Mouse (Mus musculus): ENCODE measurements at regions not wholly inside any gene's neighbourhood (a gene's known extent, or its start where the extent isn't known, plus 50 kb on each side); places are given as distances from the start of the nearest gene placed in this dataset.

- H3K27me3 ChIP-seq (ENCODE audit: control insufficient read depth, insufficient read depth, low read length), result no peaks in the 10 kb centered on the region
- H3K4me2 ChIP-seq (ENCODE audit: low read length), result no peak overlapping the region
- WGBS, result 12% methylated on average over 14 of the region's 14 CpGs
- H3K4me1 ChIP-seq (ENCODE audit: control insufficient read depth in 2 of 2, insufficient read depth in 2 of 2, low read length in 2 of 2), result no peaks in the 10 kb centered on the region
- H3K36me3 ChIP-seq (ENCODE audit: control insufficient read depth, insufficient read depth, low read length), result no peaks in the 10 kb centered on the region
- no peak for ATAC-seq (ENCODE audit: insufficient number of reproducible peaks, insufficient read depth, low FRiP score, low read depth)
- no peak overlapping the region for H3K4me3 ChIP-seq (ENCODE audit: control insufficient read depth in 1 of 2, insufficient read depth in 1 of 2, low read depth in 1 of 2, low read length in 2 of 2)
- no peak overlapping the region for H3K27ac ChIP-seq (replicated peaks in 1 of 2; ENCODE audit: control insufficient read depth in 1 of 2, insufficient read depth in 1 of 2, low read depth in 2 of 2, low read length in 2 of 2)
- no peaks in the 10 kb centered on the region for H3K9me3 ChIP-seq (ENCODE audit: control insufficient read depth, low read length)
- no peak overlapping the region for H3K9ac ChIP-seq (ENCODE audit: low read length)
Measured at GRCm38 (mm10) chr5:116822141-116822540, 230.5 kb upstream of the Srrm4 start.

- Histone ChIP-seq H3K9me3 (ENCODE audit: control insufficient read depth, low read length) (no peaks in the 10 kb centered on the region), H3K4me2 (ENCODE audit: low read length) (no peak overlapping the region), H3K27ac (replicated peaks in 1 of 2; ENCODE audit: control insufficient read depth in 1 of 2, insufficient read depth in 1 of 2, low read depth in 2 of 2, low read length in 2 of 2) (no peak overlapping the region), H3K4me3 (ENCODE audit: control insufficient read depth in 1 of 2, insufficient read depth in 1 of 2, low read depth in 1 of 2, low read length in 2 of 2) (no peak overlapping the region), H3K27me3 (ENCODE audit: control insufficient read depth, insufficient read depth, low read length) (no peaks in the 10 kb centered on the region), H3K9ac (ENCODE audit: low read length) (no peak overlapping the region), H3K36me3 (ENCODE audit: control insufficient read depth, insufficient read depth, low read length) (no peaks in the 10 kb centered on the region), H3K4me1 (ENCODE audit: control insufficient read depth in 2 of 2, insufficient read depth in 2 of 2, low read length in 2 of 2) (no peaks in the 10 kb centered on the region)
- no peak for ATAC-seq (ENCODE audit: insufficient number of reproducible peaks, insufficient read depth, low FRiP score, low read depth)
- 44% methylated on average over 2 of the region's 2 CpGs for whole genome bisulfite sequencing
Measured at GRCm38 (mm10) chr5:116809799-116810198, 218.2 kb upstream of the Srrm4 start.

GRCm38 (mm10) chr5:116809001-116809759, 217.6 kb upstream of the Srrm4 start:
- Histone ChIP-seq H3K4me2 (ENCODE audit: low read length) (no peak overlapping the region), H3K9ac (ENCODE audit: low read length) (no peak overlapping the region), H3K27me3 (ENCODE audit: control insufficient read depth, insufficient read depth, low read length) (no peaks in the 10 kb centered on the region), H3K27ac (replicated peaks in 1 of 2; ENCODE audit: control insufficient read depth in 1 of 2, insufficient read depth in 1 of 2, low read depth in 2 of 2, low read length in 2 of 2) (no peak overlapping the region), H3K4me1 (ENCODE audit: control insufficient read depth in 2 of 2, insufficient read depth in 2 of 2, low read length in 2 of 2) (no peaks in the 10 kb centered on the region), H3K9me3 (ENCODE audit: control insufficient read depth, low read length) (no peaks in the 10 kb centered on the region), H3K36me3 (ENCODE audit: control insufficient read depth, insufficient read depth, low read length) (no peaks in the 10 kb centered on the region), H3K4me3 (ENCODE audit: control insufficient read depth in 1 of 2, insufficient read depth in 1 of 2, low read depth in 1 of 2, low read length in 2 of 2) (no peak overlapping the region)
- ATAC-seq (ENCODE audit: insufficient number of reproducible peaks, insufficient read depth, low FRiP score, low read depth), result no peak
- WGBS, result 65% methylated on average over 17 of the region's 17 CpGs

- 0 out of 2 replicates have a peak, but pooled peaks cover 6% of the 10 kb centered on the region for H3K9me3 ChIP-seq (ENCODE audit: control insufficient read depth, low read length)
- WGBS, result 48% methylated on average over 2 of the region's 2 CpGs
- H3K9ac ChIP-seq (ENCODE audit: low read length), result no peak overlapping the region
- H3K4me2 ChIP-seq (ENCODE audit: low read length), result no peak overlapping the region
- no peaks in the 10 kb centered on the region for H3K36me3 ChIP-seq (ENCODE audit: control insufficient read depth, insufficient read depth, low read length)
- H3K27me3 ChIP-seq (ENCODE audit: control insufficient read depth, insufficient read depth, low read length), result no peaks in the 10 kb centered on the region
- H3K4me3 ChIP-seq (ENCODE audit: control insufficient read depth in 1 of 2, insufficient read depth in 1 of 2, low read depth in 1 of 2, low read length in 2 of 2), result no peak overlapping the region
- no peaks in the 10 kb centered on the region for H3K4me1 ChIP-seq (ENCODE audit: control insufficient read depth in 2 of 2, insufficient read depth in 2 of 2, low read length in 2 of 2)
- no peak for ATAC-seq (ENCODE audit: insufficient number of reproducible peaks, insufficient read depth, low FRiP score, low read depth)
- no peak overlapping the region for H3K27ac ChIP-seq (replicated peaks in 1 of 2; ENCODE audit: control insufficient read depth in 1 of 2, insufficient read depth in 1 of 2, low read depth in 2 of 2, low read length in 2 of 2)
Measured at GRCm38 (mm10) chr5:116797460-116797859, 205.8 kb upstream of the Srrm4 start.

- Histone ChIP-seq H3K27me3 (ENCODE audit: control insufficient read depth, insufficient read depth, low read length) (no peaks in the 10 kb centered on the region), H3K9me3 (ENCODE audit: control insufficient read depth, low read length) (0 out of 2 replicates have a peak, but pooled peaks cover 6% of the 10 kb centered on the region), H3K4me3 (ENCODE audit: control insufficient read depth in 1 of 2, insufficient read depth in 1 of 2, low read depth in 1 of 2, low read length in 2 of 2) (no peak overlapping the region), H3K4me1 (ENCODE audit: control insufficient read depth in 2 of 2, insufficient read depth in 2 of 2, low read length in 2 of 2) (no peaks in the 10 kb centered on the region), H3K36me3 (ENCODE audit: control insufficient read depth, insufficient read depth, low read length) (no peaks in the 10 kb centered on the region), H3K4me2 (ENCODE audit: low read length) (no peak overlapping the region), H3K27ac (replicated peaks in 1 of 2; ENCODE audit: control insufficient read depth in 1 of 2, insufficient read depth in 1 of 2, low read depth in 2 of 2, low read length in 2 of 2) (no peak overlapping the region), H3K9ac (ENCODE audit: low read length) (no peak overlapping the region)
- 21% methylated on average over 5 of the region's 5 CpGs for WGBS
- ATAC-seq (ENCODE audit: insufficient number of reproducible peaks, insufficient read depth, low FRiP score, low read depth), result no peak
Measured at GRCm38 (mm10) chr5:116795169-116795568, 203.6 kb upstream of the Srrm4 start.

GRCm38 (mm10) chr5:116790419-116790818, 198.8 kb upstream of the Srrm4 start:
- 50% methylated on average over 8 of the region's 8 CpGs for WGBS
- 0 out of 2 replicates have a peak, but pooled peaks cover 6% of the 10 kb centered on the region for H3K9me3 ChIP-seq (ENCODE audit: control insufficient read depth, low read length)
- H3K4me2 ChIP-seq (ENCODE audit: low read length), result no peak overlapping the region
- no peaks in the 10 kb centered on the region for H3K27me3 ChIP-seq (ENCODE audit: control insufficient read depth, insufficient read depth, low read length)
- H3K36me3 ChIP-seq (ENCODE audit: control insufficient read depth, insufficient read depth, low read length), result no peaks in the 10 kb centered on the region
- no peak overlapping the region for H3K4me3 ChIP-seq (ENCODE audit: control insufficient read depth in 1 of 2, insufficient read depth in 1 of 2, low read depth in 1 of 2, low read length in 2 of 2)
- no peak for ATAC-seq (ENCODE audit: insufficient number of reproducible peaks, insufficient read depth, low FRiP score, low read depth)
- no peak overlapping the region for H3K9ac ChIP-seq (ENCODE audit: low read length)
- H3K27ac ChIP-seq (replicated peaks in 1 of 2; ENCODE audit: control insufficient read depth in 1 of 2, insufficient read depth in 1 of 2, low read depth in 2 of 2, low read length in 2 of 2), result no peak overlapping the region
- H3K4me1 ChIP-seq (ENCODE audit: control insufficient read depth in 2 of 2, insufficient read depth in 2 of 2, low read length in 2 of 2), result no peaks in the 10 kb centered on the region

GRCm38 (mm10) chr5:116789859-116790258, 198.2 kb upstream of the Srrm4 start:
- Histone ChIP-seq H3K36me3 (ENCODE audit: control insufficient read depth, insufficient read depth, low read length) (no peaks in the 10 kb centered on the region), H3K4me3 (ENCODE audit: control insufficient read depth in 1 of 2, insufficient read depth in 1 of 2, low read depth in 1 of 2, low read length in 2 of 2) (no peak overlapping the region), H3K4me1 (ENCODE audit: control insufficient read depth in 2 of 2, insufficient read depth in 2 of 2, low read length in 2 of 2) (no peaks in the 10 kb centered on the region), H3K27me3 (ENCODE audit: control insufficient read depth, insufficient read depth, low read length) (no peaks in the 10 kb centered on the region), H3K4me2 (ENCODE audit: low read length) (no peak overlapping the region), H3K27ac (replicated peaks in 1 of 2; ENCODE audit: control insufficient read depth in 1 of 2, insufficient read depth in 1 of 2, low read depth in 2 of 2, low read length in 2 of 2) (no peak overlapping the region), H3K9ac (ENCODE audit: low read length) (no peak overlapping the region), H3K9me3 (ENCODE audit: control insufficient read depth, low read length) (0 out of 2 replicates have a peak, but pooled peaks cover 7% of the 10 kb centered on the region)
- 81% methylated on average over 9 of the region's 9 CpGs for WGBS
- no peak for ATAC-seq (ENCODE audit: insufficient number of reproducible peaks, insufficient read depth, low FRiP score, low read depth)

GRCm38 (mm10) chr5:116776450-116776849, 184.8 kb upstream of the Srrm4 start:
- Histone ChIP-seq H3K27ac (replicated peaks in 1 of 2; ENCODE audit: control insufficient read depth in 1 of 2, insufficient read depth in 1 of 2, low read depth in 2 of 2, low read length in 2 of 2) (no peak overlapping the region), H3K4me2 (ENCODE audit: low read length) (no peak overlapping the region), H3K36me3 (ENCODE audit: control insufficient read depth, insufficient read depth, low read length) (no peaks in the 10 kb centered on the region), H3K9me3 (ENCODE audit: control insufficient read depth, low read length) (no peaks in the 10 kb centered on the region), H3K4me1 (ENCODE audit: control insufficient read depth in 2 of 2, insufficient read depth in 2 of 2, low read length in 2 of 2) (no peaks in the 10 kb centered on the region), H3K9ac (ENCODE audit: low read length) (no peak overlapping the region), H3K4me3 (ENCODE audit: control insufficient read depth in 1 of 2, insufficient read depth in 1 of 2, low read depth in 1 of 2, low read length in 2 of 2) (no peak overlapping the region), H3K27me3 (ENCODE audit: control insufficient read depth, insufficient read depth, low read length) (no peaks in the 10 kb centered on the region)
- no peak for ATAC-seq (ENCODE audit: insufficient number of reproducible peaks, insufficient read depth, low FRiP score, low read depth)
- WGBS, result 28% methylated on average over 2 of the region's 2 CpGs
